Mouse (Mus musculus) heart, adult 9 months (tissue): ENCODE results near the gene Rnf149.

Source experiments
- DNase-seq, 2 experiments: peaks; one replicate each; pipeline ENCODE4 v3.0.0; 2022; ENCODE audit warnings: low spot score in 2 of 2

The Rnf149 gene

DNA sequence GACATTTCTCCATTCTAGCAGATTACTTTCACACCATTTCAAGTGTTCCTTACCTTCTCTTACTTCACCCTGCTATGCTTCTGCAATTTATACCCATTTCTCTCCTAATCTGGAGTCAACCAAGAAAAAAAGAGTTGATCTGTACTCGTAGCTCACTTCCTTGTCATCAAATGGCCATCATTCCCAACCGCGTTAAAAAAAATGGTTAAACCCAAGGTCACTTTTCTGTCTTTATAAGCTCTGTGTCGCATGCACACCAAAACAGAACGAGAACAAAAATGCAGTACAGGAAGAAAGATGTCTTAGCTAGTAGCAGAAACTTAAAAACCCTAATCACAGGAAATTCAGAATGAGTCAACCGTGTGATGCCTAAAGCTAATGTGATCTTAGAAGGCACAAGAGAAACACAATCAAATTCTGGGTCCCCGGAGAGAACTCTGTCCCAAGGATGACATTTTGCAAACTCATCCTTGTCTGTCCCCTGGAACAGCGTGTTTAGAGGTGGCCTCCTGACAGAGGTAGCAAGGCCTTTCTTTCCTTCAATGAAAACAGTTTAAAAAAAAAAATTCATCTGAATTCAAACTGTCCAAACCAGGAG is 1.3 kb downstream of the Rnf149 start:
- DNase-seq: no peak

DNA sequence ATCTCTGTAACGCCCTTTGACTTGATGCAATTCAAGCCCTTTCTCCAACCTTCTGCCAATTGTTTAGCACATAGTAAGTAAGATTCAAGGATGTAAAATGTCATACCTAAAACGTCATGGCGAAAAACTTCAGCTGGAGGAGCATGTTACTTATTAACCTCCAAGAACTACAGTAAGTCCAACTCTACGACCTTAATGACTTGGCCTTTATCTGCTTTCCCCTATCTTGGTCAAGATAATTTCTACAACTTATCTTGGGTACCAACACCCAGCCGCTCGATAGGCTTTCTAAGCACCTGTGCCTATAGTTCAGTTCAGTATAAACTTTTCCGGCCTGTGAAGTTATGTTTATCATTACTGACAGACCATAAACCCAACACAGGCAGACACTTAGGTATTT is 3.3 kb downstream of the Rnf149 start:
- DNase-seq: no peak

DNA sequence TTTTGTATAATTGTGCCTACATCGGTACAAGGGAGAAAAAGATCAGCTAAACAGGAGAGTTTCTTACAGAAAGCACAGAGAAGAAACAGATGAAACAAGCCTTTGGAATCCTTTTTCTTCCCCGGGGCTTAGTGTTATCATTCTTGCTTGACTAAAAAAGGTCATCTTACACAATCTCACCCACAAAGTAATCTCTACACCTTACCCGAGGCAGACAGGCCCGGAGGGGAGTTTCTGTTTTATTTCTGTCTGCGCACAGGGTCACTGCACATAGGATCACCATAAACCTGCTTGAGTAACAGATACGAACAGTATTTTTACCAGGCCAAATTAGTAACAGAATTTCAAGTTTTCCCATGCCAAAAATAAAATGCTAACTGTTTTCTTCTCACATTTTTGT is 5.6 kb downstream of the Rnf149 start:
- DNase-seq: no peak

GRCm38 (mm10) chr1:39568079-39568478 is 9.1 kb downstream of the Rnf149 start:
- no peak for DNase-seq

GRCm38 (mm10) chr1:39564603-39565002 is 12.6 kb downstream of the Rnf149 start:
- DNase-seq: no peak

DNA sequence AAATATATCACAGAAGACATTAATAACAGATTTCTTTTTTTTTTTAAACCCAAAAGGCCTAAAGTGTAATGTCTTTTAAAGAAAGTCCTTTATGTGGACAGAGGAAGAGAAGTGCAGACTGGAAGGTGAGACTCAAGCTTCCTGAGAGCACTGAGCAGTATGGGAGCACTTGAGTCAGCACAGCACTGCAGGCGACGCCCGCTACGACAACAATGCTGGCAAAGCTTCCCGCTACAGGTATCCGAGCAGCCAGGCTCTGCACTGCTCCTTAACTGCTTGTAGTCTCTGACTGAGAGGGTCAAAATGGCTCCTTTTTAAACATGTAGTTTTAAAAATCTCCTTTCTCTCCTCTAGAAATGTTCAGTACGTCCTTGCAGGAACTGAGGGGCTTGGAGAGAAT is 14.0 kb downstream of the Rnf149 start:
- DNase-seq: no peak

DNA sequence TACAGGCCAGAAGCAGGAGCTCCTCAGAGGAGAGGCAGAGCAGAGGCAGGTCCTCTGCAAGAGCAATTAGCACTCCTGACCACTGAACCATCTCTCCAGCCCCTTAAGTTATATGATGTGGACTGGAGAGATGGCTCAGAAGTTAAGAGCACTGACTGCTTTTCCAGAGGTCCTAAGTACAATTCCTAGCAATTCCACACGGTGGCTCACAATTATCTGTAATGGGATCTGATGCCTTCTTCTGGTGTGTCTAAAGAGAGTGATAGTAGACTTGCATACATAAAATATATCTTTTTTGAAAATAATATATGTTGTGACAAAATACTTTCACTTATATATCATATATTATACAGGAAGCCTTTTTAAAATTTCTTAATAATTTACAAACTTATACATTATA is 15.3 kb downstream of the Rnf149 start:
- no peak for DNase-seq

DNA sequence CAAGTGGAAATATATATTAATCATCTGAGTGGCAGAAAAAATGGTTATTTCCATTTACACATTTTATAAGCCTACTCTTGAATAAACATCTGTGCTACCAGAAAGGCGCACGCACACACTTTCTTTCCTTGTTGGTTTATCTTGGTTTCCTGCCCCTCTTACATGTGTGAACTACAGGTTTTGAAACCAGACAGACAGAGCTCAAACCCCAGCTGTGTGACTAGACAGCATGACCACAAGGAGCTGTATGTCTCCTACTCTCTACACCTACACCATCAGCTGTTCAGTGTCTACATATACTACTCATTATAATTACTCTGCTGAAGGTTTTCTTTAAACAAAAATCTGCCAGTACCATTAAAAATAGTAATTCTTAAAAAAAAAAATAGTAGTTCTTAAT is 18.2 kb downstream of the Rnf149 start:
- DNase-seq: no peak

DNA sequence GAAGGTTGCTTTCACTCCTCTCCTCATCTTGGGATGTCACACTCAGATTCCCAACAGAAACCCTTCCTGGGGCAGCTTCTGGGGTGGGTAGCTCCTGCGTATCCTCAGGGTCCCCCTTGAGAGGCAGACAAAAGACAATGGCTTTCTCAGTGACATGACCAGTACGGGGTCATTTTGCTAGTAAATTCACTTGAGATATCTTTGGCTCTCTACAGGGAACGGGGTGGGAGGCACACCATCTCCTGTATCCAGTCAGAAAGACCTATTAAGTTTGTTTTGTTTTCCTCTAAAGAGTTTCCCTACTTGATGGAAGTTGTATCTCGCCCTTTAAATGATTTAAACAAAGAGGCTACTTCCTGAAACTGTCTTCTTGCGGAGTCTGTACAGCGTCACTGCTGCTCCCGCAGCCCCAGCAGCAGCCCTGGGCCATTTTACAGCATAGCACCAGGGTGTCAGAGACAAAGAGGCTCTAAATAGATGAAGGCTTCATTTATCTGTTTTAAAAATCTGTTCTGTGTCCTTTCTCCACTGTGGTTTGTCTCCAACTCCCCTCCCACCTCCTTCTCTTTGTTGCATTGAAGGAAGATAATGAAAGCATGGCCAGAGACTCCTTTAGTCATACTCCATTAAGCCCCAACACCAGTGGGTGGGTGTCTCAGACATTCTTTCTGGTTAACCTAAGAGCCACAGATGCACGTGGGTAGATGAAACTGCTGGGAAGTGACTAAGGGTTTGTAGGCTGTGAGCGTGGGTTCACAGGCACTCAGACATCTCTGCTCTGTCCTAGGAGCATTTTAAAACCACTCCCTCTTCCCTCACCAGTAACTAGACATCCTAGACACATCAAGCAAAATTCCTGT is 21.4 kb downstream of the Rnf149 start:
- DNase-seq: no peak

GRCm38 (mm10) chr1:39549831-39550230 is 27.4 kb downstream of the Rnf149 start:
- no peak for DNase-seq

DNA sequence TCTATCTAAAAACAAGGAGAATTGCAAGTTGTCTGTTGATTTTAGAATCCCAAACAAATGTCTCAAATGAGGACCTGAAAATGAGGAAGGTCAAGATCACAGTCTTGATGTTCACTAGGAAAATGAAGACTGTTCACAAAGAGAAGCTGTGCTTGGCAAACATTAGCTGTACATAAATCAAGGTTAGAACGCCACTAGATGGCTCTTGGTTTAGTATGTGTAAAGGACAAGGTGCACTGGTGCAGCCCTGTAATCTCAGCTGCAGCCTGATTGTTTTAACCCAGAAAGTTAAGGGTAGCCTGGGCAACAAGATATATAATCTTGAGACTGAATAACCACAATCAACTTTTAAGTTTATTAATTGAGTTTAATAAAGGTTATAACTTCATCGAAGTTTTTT is 30.0 kb downstream of the Rnf149 start:
- no peak for DNase-seq

GRCm38 (mm10) chr1:39546160-39546866 is 30.9 kb downstream of the Rnf149 start:
- no peak for DNase-seq

DNA sequence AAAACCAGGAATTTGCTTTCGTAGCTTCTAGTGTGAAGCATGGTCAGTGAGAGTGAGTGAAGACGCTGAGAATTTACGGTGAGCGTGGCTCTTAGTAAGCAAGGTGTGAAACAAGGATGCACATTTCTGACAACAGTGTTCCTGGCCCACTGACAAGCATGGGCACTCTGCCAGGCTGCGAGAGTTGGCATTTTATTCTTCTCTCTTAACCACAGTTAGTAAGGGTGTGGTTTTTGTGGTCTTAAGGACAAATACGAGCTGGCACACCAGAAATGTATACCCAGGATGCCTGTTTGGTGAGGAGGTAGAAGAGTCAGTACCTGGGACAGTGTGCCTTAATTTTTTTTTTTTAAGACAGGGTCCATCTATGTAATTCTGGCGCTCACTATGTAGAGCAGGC is 31.6 kb downstream of the Rnf149 start:
- no peak for DNase-seq

- DNase-seq: no peak
Observed at GRCm38 (mm10) chr1:39540592-39540991, 36.6 kb downstream of the Rnf149 start.

GRCm38 (mm10) chr1:39537631-39538380 is 39.4 kb downstream of the Rnf149 start:
- no peak for DNase-seq

GRCm38 (mm10) chr1:39536701-39537100 is 40.5 kb downstream of the Rnf149 start:
- DNase-seq: no peak

DNA sequence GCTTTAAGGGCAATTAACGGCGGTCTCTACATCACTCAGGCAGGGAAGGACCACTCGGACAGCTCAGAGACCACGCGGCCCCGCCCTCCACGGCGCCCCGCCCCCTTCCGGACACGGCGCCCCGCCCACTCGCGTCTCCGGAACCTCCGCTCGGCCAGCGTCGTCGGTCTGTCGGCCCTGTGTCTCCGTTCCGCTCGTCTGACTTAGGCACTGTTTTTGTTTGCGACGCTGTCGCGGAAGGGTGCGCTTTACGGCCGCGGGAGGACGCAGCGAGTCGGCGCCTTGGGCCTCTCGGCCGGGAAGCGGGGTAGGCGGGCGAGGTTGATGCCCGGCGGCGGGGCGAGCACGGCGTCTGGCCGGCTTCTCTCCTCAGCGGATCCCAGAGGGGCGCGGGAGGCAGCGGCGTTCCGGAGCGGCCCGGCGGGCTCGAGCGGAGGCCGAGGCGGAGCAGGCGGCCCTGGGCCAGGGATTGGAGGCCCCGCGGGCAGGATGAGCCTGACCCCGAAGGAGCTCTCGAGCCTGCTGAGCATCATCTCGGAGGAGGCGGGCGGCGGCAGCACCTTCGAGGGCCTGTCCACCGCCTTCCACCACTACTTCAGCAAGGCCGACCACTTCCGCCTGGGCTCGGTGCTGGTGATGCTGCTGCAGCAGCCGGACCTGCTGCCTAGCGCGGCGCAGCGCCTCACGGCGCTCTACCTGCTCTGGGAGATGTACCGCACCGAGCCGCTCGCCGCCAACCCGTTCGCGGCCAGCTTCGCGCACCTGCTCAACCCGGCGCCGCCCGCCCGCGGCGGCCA is 41.5 kb downstream of the Rnf149 start:
- peak; percentile 97 to 98 for DNase-seq

DNA sequence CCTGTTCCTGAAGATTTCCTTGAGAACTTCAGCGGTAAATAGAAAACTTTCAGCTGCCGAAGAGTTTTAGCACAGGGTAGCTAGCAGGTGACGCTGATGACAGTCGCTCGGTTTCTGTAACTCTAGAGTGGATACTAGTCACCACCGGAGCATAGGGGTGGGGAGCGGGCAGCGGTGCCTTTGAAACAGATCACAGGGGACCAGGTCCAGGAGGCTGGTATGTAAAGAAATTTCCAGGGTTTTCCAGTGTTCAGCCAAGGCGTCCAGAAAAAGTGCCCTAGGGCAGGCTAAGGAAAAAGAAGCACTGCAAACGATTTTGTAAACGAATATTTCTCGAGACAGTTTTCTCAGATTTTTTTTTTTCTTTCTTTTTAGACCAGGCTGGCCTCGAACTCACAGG is 42.4 kb downstream of the Rnf149 start, which contains the start of gene Cnot11:
TSS of gene Cnot11 (plus strand) at position 162 of the 400 bp plus-strand sequence.
- DNase-seq: no peak

DNA sequence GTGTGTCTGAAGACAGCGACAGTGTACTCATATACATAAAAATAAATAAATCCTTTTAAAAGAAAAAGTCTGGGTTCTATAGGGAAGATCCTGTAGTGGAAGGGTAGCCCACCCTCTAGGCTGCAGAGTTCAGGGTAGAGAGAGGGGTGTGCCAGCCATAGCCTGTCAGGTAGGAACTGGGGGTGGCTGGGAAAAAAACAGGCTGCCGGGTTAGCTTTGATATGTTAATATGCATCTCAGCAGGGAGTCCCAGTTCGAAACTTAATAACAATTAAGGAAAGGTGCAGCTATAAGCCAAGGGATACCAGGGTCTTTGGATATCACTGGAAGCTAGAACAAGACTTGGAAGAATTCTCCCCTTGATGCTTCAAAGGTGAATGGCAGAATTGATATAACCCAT is 43.3 kb downstream of the Rnf149 start:
- DNase-seq: no peak

GRCm38 (mm10) chr1:39531036-39531435 is 46.2 kb downstream of the Rnf149 start:
- DNase-seq: no peak

DNA sequence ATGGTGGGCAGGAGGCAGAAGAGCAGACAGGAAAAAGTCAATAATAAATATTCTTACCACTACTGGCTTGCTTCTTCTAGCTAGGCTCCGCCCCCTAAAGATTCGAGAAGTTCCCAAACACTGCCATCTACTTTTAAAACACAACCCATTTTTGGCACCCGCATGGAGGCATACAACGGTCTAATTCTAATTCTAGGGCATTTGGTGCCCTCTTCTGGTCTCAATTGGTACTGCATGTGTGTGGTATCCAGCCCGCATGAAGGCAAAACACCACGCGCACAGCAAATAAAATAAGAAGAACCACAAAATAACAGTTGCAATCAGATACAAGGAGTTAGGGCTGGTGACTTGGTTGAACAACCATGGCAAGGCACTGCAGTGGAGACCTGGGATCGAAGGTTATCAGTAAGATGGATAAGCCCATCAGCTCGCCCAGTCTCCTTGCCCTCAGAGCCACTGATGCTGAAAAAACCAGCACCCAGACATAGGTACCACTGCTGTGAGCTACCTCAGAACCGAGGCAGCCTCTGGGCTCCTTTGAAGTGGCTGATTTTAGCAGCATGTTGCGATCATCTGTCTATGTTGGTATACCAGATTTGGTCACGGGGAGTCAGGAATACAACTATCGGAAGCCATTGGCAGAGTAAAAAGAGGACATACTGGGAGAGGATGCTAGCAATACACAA is 46.8 kb downstream of the Rnf149 start:
- peak; percentile 49 to 79 for DNase-seq
